13 mouse cellular contexts compared by ENCODE assay signal in genomic region chr19:34569896-34570476, GRCm38 (mm10). TPM values are rescaled to one million over a fixed set of nuclear protein-coding genes. Genes with fewer than 3 reads are reported as not detected.
DNase-seq lines count a peak whose midpoint lies in the region.
"Had no signal": no experiment of that assay in that cellular context is flagged by ENCODE, and none has a peak within 500 bp of the region (broad histone marks: within the 10 kb centered on the region; RNA-seq: fewer than 3 reads in every experiment).

No protein-coding gene starts in this region.

- H3K27ac ChIP-seq in macrophage = peak overlapping the region; percentile 39
- H3K27ac ChIP-seq: hindbrain, embryonic 15.5 days; liver, embryonic 13.5 days; midbrain, embryonic 10.5 days had no signal

- WGBS in macrophage (ENCODE audit: missing documents) = 69% methylated on average over 4 of the region's 4 CpGs

- DNase-seq in adrenal gland, adult 2 months = peak; percentile 17
- DNase-seq in adrenal gland, postnatal 10 days = no peak
- DNase-seq in layer of hippocampus, adult 11-12 months (ENCODE audit: low spot score) = peak; percentile 31
- no peak for DNase-seq in layer of hippocampus, postnatal 14 days (ENCODE audit: low spot score in 2 of 2)
- peak; percentile 52 for DNase-seq in brain, adult 2 months (ENCODE audit: low read depth, low spot score)
- no peak for DNase-seq in right cerebral cortex, postnatal 25 days
- DNase-seq in adrenal gland, postnatal 25 days = no peak
- DNase-seq: gastrocnemius, postnatal 25 days; liver, embryonic 13.5 days; thymus, postnatal 36 days had no signal

- peaks cover 70% of the 10 kb centered on the region for H3K79me2 ChIP-seq in macrophage (ENCODE audit: inconsistent target)

- H3K4me3 ChIP-seq in macrophage (ENCODE audit: inconsistent target) = peak overlapping the region; percentile 47
- H3K4me3 ChIP-seq: hindbrain, embryonic 15.5 days; liver, embryonic 13.5 days; midbrain, embryonic 10.5 days had no signal

- H3K36me3 ChIP-seq in macrophage (ENCODE audit: inconsistent target) = peaks cover 27% of the 10 kb centered on the region
- H3K36me3 ChIP-seq: hindbrain, embryonic 15.5 days; liver, embryonic 13.5 days; midbrain, embryonic 10.5 days had no signal

RNA-seq across cellular contexts. Expression of gene Ifit3, which starts 13.3 kb away (rescaled TPM):
- 1 to 10 TPM; 5.6 to 9.5 TPM for total RNA-seq in adrenal gland, adult 2 months (2021)
- polyA plus RNA-seq in adrenal gland, adult 2 months (2012; rRNA removed) = 0.71 and 0.89 TPM in 2 replicates
- 1 to 10 TPM; 2.0 to 3.2 TPM for total RNA-seq in adrenal gland, postnatal 10 days (2021)
- total RNA-seq in layer of hippocampus, postnatal 14 days (2021) = 1 to 10 TPM in 1 of 2 experiments, under 1 TPM in 1; 0.95 to 1.2 TPM
- total RNA-seq in macrophage (2018; cell fraction: chromatin; rRNA removed) = 1,000 to 10,000 TPM in 5 of 26 experiments, 100 to 1,000 TPM in 14, 10 to 100 TPM in 7; 56.4 to 1,330 (median 558) TPM
- 1,000 to 10,000 TPM in 13 of 26 experiments, 100 to 1,000 TPM in 13; 197 to 2,399 (median 937) TPM for total RNA-seq in macrophage (2018; cell fraction: cytosol; rRNA removed)
- total RNA-seq in macrophage (2018; cell fraction: nucleus; rRNA removed) = 1,000 to 10,000 TPM in 13 of 26 experiments, 100 to 1,000 TPM in 12, 10 to 100 TPM in 1; 99.6 to 2,418 (median 1,000) TPM
- 215 to 762 TPM (median 269 TPM) in 3 replicates for polyA plus RNA-seq in macrophage (2018)
- 7.4 and 10.7 TPM in 2 replicates for total RNA-seq in adrenal gland, postnatal 25 days (2021)

RNA-seq across cellular contexts. Expression of gene Ifit2, which starts 19.5 kb away (rescaled TPM):
- total RNA-seq in adrenal gland, adult 2 months (2021) = 1 to 10 TPM; 3.0 to 5.1 TPM
- 0.10 and 0.26 TPM in 2 replicates for polyA plus RNA-seq in adrenal gland, adult 2 months (2012; rRNA removed)
- total RNA-seq in adrenal gland, postnatal 10 days (2021) = 1 to 10 TPM; 2.8 to 4.0 TPM
- 1 to 10 TPM; 3.2 to 4.3 TPM for total RNA-seq in layer of hippocampus, postnatal 14 days (2021)
- 1,000 to 10,000 TPM in 6 of 26 experiments, 100 to 1,000 TPM in 12, 10 to 100 TPM in 8; 30.4 to 2,097 (median 579) TPM for total RNA-seq in macrophage (2018; cell fraction: chromatin; rRNA removed)
- 1,000 to 10,000 TPM in 14 of 26 experiments, 100 to 1,000 TPM in 12; 225 to 3,895 (median 1,756) TPM for total RNA-seq in macrophage (2018; cell fraction: cytosol; rRNA removed)
- total RNA-seq in macrophage (2018; cell fraction: nucleus; rRNA removed) = 1,000 to 10,000 TPM in 16 of 26 experiments, 100 to 1,000 TPM in 9, 10 to 100 TPM in 1; 77.5 to 3,890 (median 2,245) TPM
- polyA plus RNA-seq in macrophage (2018) = 92.3 to 757 TPM (median 307 TPM) in 3 replicates
- 2.3 and 4.9 TPM in 2 replicates for total RNA-seq in adrenal gland, postnatal 25 days (2021)

RNA-seq across cellular contexts. Expression of gene Ifit1bl1, which starts 31.8 kb away (rescaled TPM):
- under 1 TPM; 0.58 to 0.86 TPM for total RNA-seq in adrenal gland, adult 2 months (2021)
- polyA plus RNA-seq in adrenal gland, adult 2 months (2012; rRNA removed) = 0.04 and 0.15 TPM in 2 replicates
- under 1 TPM; 0.15 to 0.30 TPM for total RNA-seq in adrenal gland, postnatal 10 days (2021)
- total RNA-seq in layer of hippocampus, postnatal 14 days (2021) = 1 to 10 TPM; 1.3 to 1.4 TPM
- 10 to 100 TPM in 14 of 26 experiments, 1 to 10 TPM in 3, under 1 TPM in 6, not detected in 3; 0.38 to 79.7 (median 17.9) TPM for total RNA-seq in macrophage (2018; cell fraction: chromatin; rRNA removed)
- total RNA-seq in macrophage (2018; cell fraction: cytosol; rRNA removed) = 100 to 1,000 TPM in 13 of 26 experiments, 10 to 100 TPM in 4, 1 to 10 TPM in 9; 4.7 to 597 (median 84.5) TPM
- total RNA-seq in macrophage (2018; cell fraction: nucleus; rRNA removed) = 100 to 1,000 TPM in 13 of 26 experiments, 10 to 100 TPM in 2, 1 to 10 TPM in 11; 1.0 to 406 (median 63.2) TPM
- 5.2 to 71.8 TPM (median 6.7 TPM) in 3 replicates for polyA plus RNA-seq in macrophage (2018)
- 0.82 TPM in 1 of 2 replicates, not detected in the other for total RNA-seq in adrenal gland, postnatal 25 days (2021)
- total RNA-seq: gastrocnemius, postnatal 25 days had no signal
- polyA plus RNA-seq: midbrain, embryonic 10.5 days had no signal

RNA-seq across cellular contexts. Expression of gene Ifit3b, which starts 37.8 kb away (rescaled TPM):
- 1 to 10 TPM; 2.4 to 3.4 TPM for total RNA-seq in adrenal gland, adult 2 months (2021)
- 0.44 and 0.78 TPM in 2 replicates for polyA plus RNA-seq in adrenal gland, adult 2 months (2012; rRNA removed)
- total RNA-seq in adrenal gland, postnatal 10 days (2021) = 1 to 10 TPM in 1 of 2 experiments, under 1 TPM in 1; 0.60 to 1.2 TPM
- total RNA-seq in layer of hippocampus, postnatal 14 days (2021) = under 1 TPM; 0.43 to 0.81 TPM
- 10 to 100 TPM in 18 of 26 experiments, 1 to 10 TPM in 8; 1.6 to 98.6 (median 29.8) TPM for total RNA-seq in macrophage (2018; cell fraction: chromatin; rRNA removed)
- 100 to 1,000 TPM in 14 of 26 experiments, 10 to 100 TPM in 12; 26.4 to 491 (median 133) TPM for total RNA-seq in macrophage (2018; cell fraction: cytosol; rRNA removed)
- 100 to 1,000 TPM in 13 of 26 experiments, 10 to 100 TPM in 12, 1 to 10 TPM in 1; 8.7 to 374 (median 106) TPM for total RNA-seq in macrophage (2018; cell fraction: nucleus; rRNA removed)
- 29.7 to 123 TPM (median 34.2 TPM) in 3 replicates for polyA plus RNA-seq in macrophage (2018)
- 3.2 and 4.9 TPM in 2 replicates for total RNA-seq in adrenal gland, postnatal 25 days (2021)
- polyA plus RNA-seq: midbrain, embryonic 10.5 days had no signal

RNA-seq across cellular contexts. Expression of gene Lipa, which starts 42.7 kb away (rescaled TPM):
- total RNA-seq in adrenal gland, adult 2 months (2021) = 100 to 1,000 TPM; 103 to 185 TPM
- polyA plus RNA-seq in adrenal gland, adult 2 months (2012; rRNA removed) = 44.2 and 70.9 TPM in 2 replicates
- total RNA-seq in adrenal gland, postnatal 10 days (2021) = 100 to 1,000 TPM; 130 to 133 TPM
- 10 to 100 TPM; 16.1 to 19.3 TPM for total RNA-seq in layer of hippocampus, postnatal 14 days (2021)
- 100 to 1,000 TPM in 15 of 26 experiments, 10 to 100 TPM in 11; 33.8 to 485 (median 111) TPM for total RNA-seq in macrophage (2018; cell fraction: chromatin; rRNA removed)
- 1,000 to 10,000 TPM in 4 of 26 experiments, 100 to 1,000 TPM in 22; 457 to 1,368 (median 726) TPM for total RNA-seq in macrophage (2018; cell fraction: cytosol; rRNA removed)
- total RNA-seq in macrophage (2018; cell fraction: nucleus; rRNA removed) = 1,000 to 10,000 TPM in 3 of 26 experiments, 100 to 1,000 TPM in 23; 198 to 1,229 (median 648) TPM
- polyA plus RNA-seq in macrophage (2018) = 951 to 1,428 TPM (median 1,047 TPM) in 3 replicates
- total RNA-seq in adrenal gland, postnatal 25 days (2021) = 192 and 213 TPM in 2 replicates

Comparison
In these comparisons a context has a peak if more than half of its experiments do, and no peak if none do; other contexts are left out.
1. DNase-seq: peak in adrenal gland, adult 2 months (single experiment), layer of hippocampus, adult 11-12 months (single experiment) and brain, adult 2 months (single experiment); none in adrenal gland, postnatal 10 days (single experiment), layer of hippocampus, postnatal 14 days (0 of 2), right cerebral cortex, postnatal 25 days (single experiment) and adrenal gland, postnatal 25 days (single experiment).